Mouse (Mus musculus) embryonic fibroblast, embryonic 13.5 days (primary cell): ENCODE measurements around the gene Ccdc38. TPM values are rescaled to one million over a fixed set of nuclear protein-coding genes. Genes with fewer than 3 reads are reported as not detected.

Source experiments
- H3K27ac ChIP-seq: 2 replicates; pipeline ENCODE4 v1.5.1; 2012; ENCODE audit warnings: low read length, control low read depth, inconsistent platforms; ENCODE audit not compliant: insufficient read depth
- H3K4me1 ChIP-seq: 2 replicates; pipeline ENCODE4 v1.6.1; 2011; ENCODE audit warnings: low read length; ENCODE audit not compliant: control insufficient read depth, insufficient read depth
- H3K4me3 ChIP-seq: 2 replicates; pipeline ENCODE4 v1.5.1; 2011; ENCODE audit warnings: mild to moderate bottlenecking, control low read depth, low read length; ENCODE audit not compliant: insufficient read depth
- CTCF ChIP-seq: IDR thresholded peaks from 2 replicates; pipeline ENCODE4 v1.5.1; 2011; ENCODE audit warnings: mild to moderate bottlenecking, control low read depth, low read length, moderate library complexity, borderline replicate concordance; ENCODE audit not compliant: insufficient read depth
- POLR2A ChIP-seq: IDR thresholded peaks from 2 replicates; pipeline ENCODE4 v1.6.1; 2011; ENCODE audit warnings: low read depth, mild to moderate bottlenecking, control low read depth, low read length, moderate library complexity
- polyA plus RNA-seq: library from polyadenylated mRNA; stranded (reverse); fragments of >200 nt; gene quantifications from 2 replicates; pipeline ENCODE4 v1.2.4, GENCODE M21; 2011; ENCODE audit warnings: low read depth; ENCODE audit not compliant: missing spikeins, insufficient read length

Ccdc38 gene
- polyA plus RNA-seq, 1 experiment: 0.28 TPM

GRCm38 (mm10) chr10:93624151-93624550 lies 83.7 kb downstream of the Ccdc38 start:
- no peak overlapping the region for H3K4me3 ChIP-seq
- TF ChIP-seq CTCF (no peak), POLR2A (no peak)

DNA sequence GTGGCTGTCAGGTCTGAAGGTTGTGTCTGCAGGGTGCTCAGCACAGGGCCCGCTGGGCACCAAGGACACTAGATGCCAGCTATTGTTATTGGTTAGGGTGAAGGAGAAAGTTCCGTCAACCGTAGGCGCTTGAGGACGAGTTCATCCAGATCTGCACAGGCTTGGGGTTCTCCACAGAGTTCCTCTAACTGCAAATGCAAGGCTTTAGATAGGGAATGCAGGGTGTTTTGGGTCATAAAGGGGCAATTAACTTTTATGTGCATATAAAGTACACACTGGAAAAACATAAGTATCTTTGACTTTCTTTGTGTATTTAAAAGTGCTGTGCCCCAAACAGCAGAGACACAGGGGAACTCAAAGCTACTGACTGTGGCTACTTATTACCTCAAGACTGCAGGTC lies 89.9 kb downstream of the Ccdc38 start:
- Histone ChIP-seq H3K27ac (no peak overlapping the region), H3K4me1 (no peaks in the 10 kb centered on the region), H3K4me3 (no peak overlapping the region)
- TF ChIP-seq POLR2A (no peak), CTCF (no peak)

More at GRCm38 (mm10) chr10:93624151-93624550, 83.7 kb downstream of the Ccdc38 start:
- H3K4me1 ChIP-seq: peaks cover 8% of the 10 kb centered on the region
- H3K27ac ChIP-seq: no peak overlapping the region

DNA sequence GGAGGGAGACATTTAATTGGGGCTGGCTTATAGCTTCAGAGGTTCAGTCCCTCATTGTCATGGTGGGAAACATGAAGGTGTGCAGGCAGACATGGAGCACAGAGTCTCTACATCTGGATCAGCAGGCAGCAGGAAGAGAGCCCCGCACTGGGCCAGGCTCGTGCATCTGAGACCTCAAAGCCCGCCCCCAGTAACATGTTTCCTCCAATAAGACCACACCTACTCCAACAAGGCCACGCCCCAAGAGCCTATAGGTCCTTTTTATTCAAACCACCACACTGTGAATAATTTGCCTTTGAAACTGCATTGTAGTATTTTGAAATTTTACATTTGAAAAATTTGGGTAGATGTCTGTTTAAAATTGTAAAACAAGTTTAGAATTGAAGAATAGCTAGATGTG lies 91.7 kb downstream of the Ccdc38 start:
- H3K4me1 ChIP-seq: no peaks in the 10 kb centered on the region
- no peak overlapping the region for H3K4me3 ChIP-seq
- H3K27ac ChIP-seq: no peak overlapping the region
- TF ChIP-seq CTCF (no peak), POLR2A (no peak)

GRCm38 (mm10) chr10:93633563-93633962 lies 93.1 kb downstream of the Ccdc38 start:
- TF ChIP-seq CTCF: no peak
- no peak overlapping the region for H3K4me3 ChIP-seq
- no peak overlapping the region for H3K27ac ChIP-seq
- H3K4me1 ChIP-seq: no peaks in the 10 kb centered on the region

Other genes with a start within 250 kb of the Ccdc38 start
- 86.5 and 103 TPM in 2 replicates for gene Elk3, start 229.5 kb upstream of the Ccdc38 start, polyA plus RNA-seq
- 92.9 and 98.9 TPM in 2 replicates for gene Lta4h, start 87.2 kb upstream of the Ccdc38 start, polyA plus RNA-seq
- 0.35 TPM in 1 of 2 replicates, not detected in the other for gene Hal, start 51.9 kb upstream of the Ccdc38 start, polyA plus RNA-seq
- not detected in 2 replicates for gene Amdhd1, start 599 bp upstream of the Ccdc38 start, polyA plus RNA-seq
- 34.3 and 37.7 TPM in 2 replicates for gene Snrpf, start 49.1 kb downstream of the Ccdc38 start, polyA plus RNA-seq
- gene Ntn4, start 100.0 kb downstream of the Ccdc38 start, polyA plus RNA-seq: 18.6 and 39.8 TPM in 2 replicates